Mouse (Mus musculus): ENCODE results near the gene Ago3. TPM values are rescaled to one million over a fixed set of nuclear protein-coding genes. Genes with fewer than 3 reads are reported as not detected.
A peak's percentile ranks its signal among the peaks of the same experiment; 100 is the strongest.

Ago3 gene
- total RNA-seq, 2 experiments from 2014 or later, result 6.4 to 7.8 TPM

- no peak for DNase-seq
- intact Hi-C loops (cut with DNase I; ENCODE audit: low total_unique reads), result no loop called here
These were observed 113.4 kb downstream of the Ago3 start for GRCm38 (mm10) chr4:126315931-126316330.

GRCm38 (mm10) chr4:126314393-126314792, 115.0 kb downstream of the Ago3 start:
- intact Hi-C loops (cut with DNase I; ENCODE audit: low total_unique reads), result loop anchor here (5.0 kb wide), 2 partner anchors 37 to 92 kb away; no protein-coding TSS in a partner anchor
- peak; percentile 57 for DNase-seq

GRCm38 (mm10) chr4:126313202-126313601, 116.2 kb downstream of the Ago3 start:
- no peak for DNase-seq
- intact Hi-C loops (cut with DNase I; ENCODE audit: low total_unique reads), result loop anchor here (5.0 kb wide), 2 partner anchors 36 to 91 kb away; no protein-coding TSS in a partner anchor

GRCm38 (mm10) chr4:126311566-126312200, 117.7 kb downstream of the Ago3 start:
- no peak for DNase-seq
- intact Hi-C loops (cut with DNase I; ENCODE audit: low total_unique reads), result loop anchor here (5.0 kb wide), 2 partner anchors 34 to 89 kb away; no protein-coding TSS in a partner anchor

- intact Hi-C loops (cut with DNase I; ENCODE audit: low total_unique reads), result loop anchor here (5.0 kb wide), 2 partner anchors 33 to 88 kb away; no protein-coding TSS in a partner anchor
- no peak for DNase-seq
These were observed 119.0 kb downstream of the Ago3 start for GRCm38 (mm10) chr4:126310344-126310743.

GRCm38 (mm10) chr4:126309922-126310309, 119.4 kb downstream of the Ago3 start:
- DNase-seq, result peak; percentile 87
- intact Hi-C loops (cut with DNase I; ENCODE audit: low total_unique reads), result loop anchor here (5.0 kb wide), 2 partner anchors 33 to 88 kb away; no protein-coding TSS in a partner anchor

GRCm38 (mm10) chr4:126309211-126309921, 120.0 kb downstream of the Ago3 start:
- intact Hi-C loops (cut with DNase I; ENCODE audit: low total_unique reads), result no loop called here
- peak; percentile 49 for DNase-seq

- no peak for DNase-seq
- intact Hi-C loops (cut with DNase I; ENCODE audit: low total_unique reads), result no loop called here
These were observed 122.5 kb downstream of the Ago3 start for GRCm38 (mm10) chr4:126306827-126307226.

GRCm38 (mm10) chr4:126306058-126306457, 123.3 kb downstream of the Ago3 start:
- DNase-seq, result no peak
- intact Hi-C loops (cut with DNase I; ENCODE audit: low total_unique reads), result no loop called here

- no peak for DNase-seq
- intact Hi-C loops (cut with DNase I; ENCODE audit: low total_unique reads), result no loop called here
These were observed 123.9 kb downstream of the Ago3 start for GRCm38 (mm10) chr4:126305428-126305827.

GRCm38 (mm10) chr4:126303877-126304276, 125.5 kb downstream of the Ago3 start:
- DNase-seq, result no peak
- intact Hi-C loops (cut with DNase I; ENCODE audit: low total_unique reads), result no loop called here

- intact Hi-C loops (cut with DNase I; ENCODE audit: low total_unique reads), result no loop called here
- DNase-seq, result no peak
These were observed 127.6 kb downstream of the Ago3 start for GRCm38 (mm10) chr4:126301584-126302309.

- intact Hi-C loops (cut with DNase I; ENCODE audit: low total_unique reads), result no loop called here
- no peak for DNase-seq
These were observed 128.3 kb downstream of the Ago3 start for GRCm38 (mm10) chr4:126300916-126301583.

GRCm38 (mm10) chr4:126296617-126297101, 132.7 kb downstream of the Ago3 start:
- intact Hi-C loops (cut with DNase I; ENCODE audit: low total_unique reads), result no loop called here
- DNase-seq, result peak; percentile 88

- no peak for DNase-seq
- intact Hi-C loops (cut with DNase I; ENCODE audit: low total_unique reads), result no loop called here
These were observed 133.4 kb downstream of the Ago3 start for GRCm38 (mm10) chr4:126295937-126296336.

- intact Hi-C loops (cut with DNase I; ENCODE audit: low total_unique reads), result no loop called here
- DNase-seq, result no peak
These were observed 134.2 kb downstream of the Ago3 start for GRCm38 (mm10) chr4:126295152-126295551.

GRCm38 (mm10) chr4:126291196-126291595, 138.2 kb downstream of the Ago3 start:
- intact Hi-C loops (cut with DNase I; ENCODE audit: low total_unique reads), result no loop called here
- DNase-seq, result no peak

- intact Hi-C loops (cut with DNase I; ENCODE audit: low total_unique reads), result no loop called here
- DNase-seq, result no peak
These were observed 139.0 kb downstream of the Ago3 start for GRCm38 (mm10) chr4:126290314-126290713.

- DNase-seq, result no peak
- intact Hi-C loops (cut with DNase I; ENCODE audit: low total_unique reads), result no loop called here
These were observed 141.2 kb downstream of the Ago3 start for GRCm38 (mm10) chr4:126288085-126288666.

All from gastrocnemius, postnatal 14 days (tissue).